Mouse (Mus musculus) brain, embryonic 14.5 days (tissue): ENCODE results near the gene Hspa4. TPM values are rescaled to one million over a fixed set of nuclear protein-coding genes. Genes with fewer than 3 reads are reported as not detected.
"Not testable (repeated sequence)": the region's sequence is repeated elsewhere in the genome, so short reads cannot be mapped to it uniquely, and the experiment has no call there.

Experiments used
- DNase-seq: peaks from one replicate; pipeline ENCODE4 v3.0.0-alpha.2; 2011; ENCODE audit warnings: low read depth
- CTCF ChIP-seq: fragments of 200-500 bp; IDR thresholded peaks from 2 replicates; pipeline ENCODE4 v1.5.1; 2012; ENCODE audit warnings: inconsistent platforms, mild to moderate bottlenecking, moderate library complexity, borderline replicate concordance; ENCODE audit not compliant: insufficient read depth, insufficient read length; ENCODE audit errors: extremely low read depth
- POLR2A ChIP-seq: fragments of 200-500 bp; IDR thresholded peaks from 2 replicates; pipeline ENCODE4 v1.6.1; 2012; ENCODE audit warnings: mild to moderate bottlenecking, inconsistent platforms, borderline replicate concordance; ENCODE audit not compliant: poor library complexity, insufficient read depth, insufficient read length, severe bottlenecking; ENCODE audit errors: extremely low read depth
- polyA plus RNA-seq: library from polyadenylated mRNA; depleted of rRNA; stranded (reverse); fragments of >200 nt; gene quantifications from 2 replicates; pipeline ENCODE4 v1.2.3, GENCODE M21; 2012; rRNA removed

The Hspa4 gene
- polyA plus RNA-seq: 59.4 and 91.9 TPM in 2 replicates

- TF ChIP-seq CTCF (no peak), POLR2A (peak; percentile 75)
Measured at GRCm38 (mm10) chr11:53300330-53301166, at the start of gene Hspa4. Hspa4 (minus strand) TSS chr11:53300457.

GRCm38 (mm10) chr11:53345738-53346137 is 45.5 kb upstream of the Hspa4 start:
- no peak for DNase-seq
- TF ChIP-seq CTCF (no peak), POLR2A (no peak)

More at GRCm38 (mm10) chr11:53300330-53301166, at the start of gene Hspa4:
- DNase-seq: peak; percentile 100

GRCm38 (mm10) chr11:53345328-53345727 is 45.1 kb upstream of the Hspa4 start:
- DNase-seq: no peak

GRCm38 (mm10) chr11:53342711-53343110 is 42.5 kb upstream of the Hspa4 start:
- DNase-seq: no peak
- no peak for TF ChIP-seq CTCF
- TF ChIP-seq POLR2A: no peak

More at GRCm38 (mm10) chr11:53345328-53345727, 45.1 kb upstream of the Hspa4 start:
- TF ChIP-seq POLR2A: no peak
- no peak for TF ChIP-seq CTCF

GRCm38 (mm10) chr11:53341019-53341418 is 40.8 kb upstream of the Hspa4 start:
- not testable (repeated sequence) for DNase-seq

- TF ChIP-seq POLR2A (no peak), CTCF (no peak)
- DNase-seq: no peak
Measured at GRCm38 (mm10) chr11:53337684-53338083, 37.4 kb upstream of the Hspa4 start.

GRCm38 (mm10) chr11:53336924-53337323 is 36.7 kb upstream of the Hspa4 start:
- TF ChIP-seq POLR2A (no peak), CTCF (no peak)
- no peak for DNase-seq

- TF ChIP-seq CTCF (no peak), POLR2A (no peak)
- DNase-seq: no peak
Measured at GRCm38 (mm10) chr11:53336182-53336571, 35.9 kb upstream of the Hspa4 start.

GRCm38 (mm10) chr11:53335505-53336181 is 35.4 kb upstream of the Hspa4 start:
- DNase-seq: no peak
- TF ChIP-seq CTCF (no peak), POLR2A (no peak)

GRCm38 (mm10) chr11:53332076-53332680 is 31.9 kb upstream of the Hspa4 start:
- no peak for TF ChIP-seq CTCF
- TF ChIP-seq POLR2A: no peak
- no peak for DNase-seq

- DNase-seq: no peak
- TF ChIP-seq CTCF (no peak), POLR2A (no peak)
Measured at GRCm38 (mm10) chr11:53331121-53331520, 30.9 kb upstream of the Hspa4 start.

- no peak for TF ChIP-seq CTCF
- no peak for TF ChIP-seq POLR2A
- no peak for DNase-seq
Measured at GRCm38 (mm10) chr11:53330325-53330724, 30.1 kb upstream of the Hspa4 start.
